In the genomic region with DNA sequence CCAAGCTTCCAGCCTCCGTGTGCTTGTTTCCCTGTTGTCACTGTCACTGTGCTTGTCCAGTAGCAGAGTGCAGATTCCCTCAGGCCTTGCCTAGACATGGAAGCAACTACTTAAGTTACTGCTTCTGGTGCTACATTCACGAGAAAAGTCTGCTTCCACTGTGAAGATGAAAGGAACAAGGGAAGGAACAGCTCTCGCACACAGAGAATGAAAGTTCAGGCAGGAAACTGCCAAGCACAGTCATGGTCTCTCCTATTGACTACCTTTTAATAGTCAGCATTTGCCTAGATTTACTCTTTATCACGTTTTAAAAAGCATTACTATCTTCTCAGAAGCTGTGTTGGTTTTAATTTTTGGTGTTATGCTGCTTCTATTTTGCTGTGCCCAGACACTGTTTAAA, we compare ENCODE assay signal across 26 mouse cellular contexts.
DNase-seq lines count a peak whose midpoint lies in the region; ATAC-seq and TF ChIP-seq lines count a peak whose summit lies in the region.
"Had no signal": no experiment of that assay in that cellular context is flagged by ENCODE, and none has a peak within 500 bp of the region (broad histone marks: within the 10 kb centered on the region; RNA-seq: fewer than 3 reads in every experiment).

No protein-coding gene starts in this region.

- no peak for TF ChIP-seq EP300 in liver, postnatal 0 days (IDR thresholded peaks at IDR 0.05; ENCODE audit: low read depth)

- no peaks in the 10 kb centered on the region for H3K9me3 ChIP-seq in forebrain, embryonic 10.5 days
- no peaks in the 10 kb centered on the region for H3K9me3 ChIP-seq in forebrain, postnatal 0 days (ENCODE audit: low read length)
- H3K9me3 ChIP-seq in liver, embryonic 12.5 days (replicated peaks), result no peaks in the 10 kb centered on the region
- H3K9me3 ChIP-seq in liver, postnatal 0 days (ENCODE audit: low read length), result no peaks in the 10 kb centered on the region
- no peaks in the 10 kb centered on the region for H3K9me3 ChIP-seq in midbrain, embryonic 11.5 days (ENCODE audit: control insufficient read depth, low read length)
- H3K9me3 ChIP-seq in midbrain, embryonic 13.5 days, result no peaks in the 10 kb centered on the region
- H3K9me3 ChIP-seq: embryonic facial prominence, embryonic 15.5 days; G1E; heart, embryonic 12.5 days; stomach, embryonic 15.5 days had no signal

- no peaks in the 10 kb centered on the region for H3K27me3 ChIP-seq in forebrain, embryonic 10.5 days (ENCODE audit: poor library complexity, severe bottlenecking)
- H3K27me3 ChIP-seq in forebrain, postnatal 0 days (ENCODE audit: insufficient read depth, low read length), result no peaks in the 10 kb centered on the region
- H3K27me3 ChIP-seq in liver, embryonic 12.5 days (replicated peaks), result no peaks in the 10 kb centered on the region
- H3K27me3 ChIP-seq in liver, postnatal 0 days (ENCODE audit: insufficient read depth, low read length), result no peaks in the 10 kb centered on the region
- H3K27me3 ChIP-seq in midbrain, embryonic 11.5 days (ENCODE audit: control insufficient read depth, insufficient read depth, low read length), result no peaks in the 10 kb centered on the region
- H3K27me3 ChIP-seq in midbrain, embryonic 13.5 days, result no peaks in the 10 kb centered on the region
- H3K27me3 ChIP-seq: embryonic facial prominence, embryonic 15.5 days; heart, embryonic 12.5 days; stomach, embryonic 15.5 days had no signal

- H3K9ac ChIP-seq in forebrain, postnatal 0 days, result no peak overlapping the region
- no peak overlapping the region for H3K9ac ChIP-seq in liver, embryonic 12.5 days
- H3K9ac ChIP-seq in liver, postnatal 0 days (replicated peaks), result no peak overlapping the region
- no peak overlapping the region for H3K9ac ChIP-seq in midbrain, embryonic 11.5 days (ENCODE audit: low read length)
- H3K9ac ChIP-seq in midbrain, embryonic 13.5 days (replicated peaks), result no peak overlapping the region
- H3K9ac ChIP-seq: embryonic facial prominence, embryonic 15.5 days; heart, embryonic 12.5 days; hindbrain, embryonic 14.5 days; stomach, embryonic 15.5 days had no signal

- ATAC-seq in forebrain, postnatal 0 days, result no peak
- ATAC-seq in liver, embryonic 12.5 days, result no peak
- ATAC-seq in liver, postnatal 0 days, result no peak
- no peak for ATAC-seq in midbrain, embryonic 11.5 days (ENCODE audit: low FRiP score)
- ATAC-seq in midbrain, embryonic 13.5 days, result no peak
- ATAC-seq: intestine, postnatal 0 days; midbrain, embryonic 16.5 days had no signal

- H3K4me2 ChIP-seq in forebrain, postnatal 0 days (ENCODE audit: low read depth), result no peak overlapping the region
- no peak overlapping the region for H3K4me2 ChIP-seq in liver, embryonic 12.5 days
- H3K4me2 ChIP-seq in liver, postnatal 0 days (ENCODE audit: low read depth, low read length), result no peak overlapping the region
- no peak overlapping the region for H3K4me2 ChIP-seq in midbrain, embryonic 11.5 days
- H3K4me2 ChIP-seq in midbrain, embryonic 13.5 days (replicated peaks), result no peak overlapping the region
- H3K4me2 ChIP-seq: embryonic facial prominence, embryonic 15.5 days; heart, embryonic 12.5 days; hindbrain, embryonic 14.5 days; stomach, embryonic 15.5 days had no signal

- no peak for DNase-seq in forebrain, embryonic 10.5 days (ENCODE audit: extremely low spot score, low spot score)
- DNase-seq in forebrain, postnatal 0 days, result no peak
- DNase-seq in liver, postnatal 0 days, result no peak
- peak; percentile 77 for DNase-seq in midbrain, embryonic 11.5 days (ENCODE audit: low spot score, missing footprints)
- DNase-seq in kidney, postnatal 10 days, result no peak
- DNase-seq: adrenal gland, adult 8-10 months; cerebellum, adult 11 months; cerebellum, adult 9-10 months; gastrocnemius, postnatal 36 days; heart, adult 2 months; kidney, adult 9 months; kidney, postnatal 14 days; layer of hippocampus, adult 9-11 months; liver; lung, adult 18-20 months; lung, postnatal 36 days; thymus, postnatal 14 days had no signal

- peaks cover 45% of the 10 kb centered on the region for H3K4me1 ChIP-seq in forebrain, embryonic 10.5 days
- 0 out of 2 replicates have a peak, but pooled peaks cover 6% of the 10 kb centered on the region for H3K4me1 ChIP-seq in forebrain, postnatal 0 days (ENCODE audit: insufficient read depth)
- H3K4me1 ChIP-seq in liver, embryonic 12.5 days, result peaks cover 80% of the 10 kb centered on the region
- peaks cover 12% of the 10 kb centered on the region for H3K4me1 ChIP-seq in liver, postnatal 0 days (ENCODE audit: insufficient read depth)
- peaks cover 20% of the 10 kb centered on the region for H3K4me1 ChIP-seq in midbrain, embryonic 11.5 days (ENCODE audit: control insufficient read depth, insufficient read depth, low read length)
- peaks cover 22% of the 10 kb centered on the region for H3K4me1 ChIP-seq in midbrain, embryonic 13.5 days (replicated peaks)

- peaks cover 15% of the 10 kb centered on the region for H3K36me3 ChIP-seq in forebrain, embryonic 10.5 days (replicated peaks)
- H3K36me3 ChIP-seq in forebrain, postnatal 0 days (ENCODE audit: insufficient read depth), result no peaks in the 10 kb centered on the region; the same call in 1 of the 2 replicates
- peaks cover 25% of the 10 kb centered on the region for H3K36me3 ChIP-seq in liver, embryonic 12.5 days
- H3K36me3 ChIP-seq in liver, postnatal 0 days (replicated peaks; ENCODE audit: insufficient read depth, low read length), result no peaks in the 10 kb centered on the region; the same call in 1 of the 2 replicates
- no peaks in the 10 kb centered on the region for H3K36me3 ChIP-seq in midbrain, embryonic 11.5 days (ENCODE audit: control insufficient read depth, insufficient read depth, low read length)
- no peaks in the 10 kb centered on the region for H3K36me3 ChIP-seq in midbrain, embryonic 13.5 days
- H3K36me3 ChIP-seq: embryonic facial prominence, embryonic 15.5 days; heart, embryonic 12.5 days; stomach, embryonic 15.5 days had no signal

- peak overlapping the region; percentile 86 for H3K27ac ChIP-seq in forebrain, embryonic 10.5 days
- H3K27ac ChIP-seq in forebrain, postnatal 0 days (ENCODE audit: low read depth, low read length), result no peak overlapping the region
- H3K27ac ChIP-seq in liver, embryonic 12.5 days, result peak overlapping the region; percentile 48; the same call in 1 of the 2 replicates
- H3K27ac ChIP-seq in liver, postnatal 0 days (ENCODE audit: low read depth), result no peak overlapping the region
- no peak overlapping the region for H3K27ac ChIP-seq in midbrain, embryonic 11.5 days (ENCODE audit: low read depth, low read length)
- no peak overlapping the region for H3K27ac ChIP-seq in midbrain, embryonic 13.5 days
- H3K27ac ChIP-seq: embryonic facial prominence, embryonic 15.5 days; heart, adult 2 months; hindbrain, embryonic 14.5 days; stomach, embryonic 15.5 days had no signal

- WGBS in forebrain, embryonic 10.5 days, result 36% methylated on average over 4 of the region's 4 CpGs
- WGBS in forebrain, postnatal 0 days, result 46% methylated on average over 4 of the region's 4 CpGs
- WGBS in liver, embryonic 12.5 days (ENCODE audit: insufficient replicate concordance), result 69% methylated on average over 4 of the region's 4 CpGs
- 67% methylated on average over 4 of the region's 4 CpGs for WGBS in liver, postnatal 0 days (ENCODE audit: insufficient replicate concordance)
- 46% methylated on average over 4 of the region's 4 CpGs for WGBS in midbrain, embryonic 11.5 days
- 45% methylated on average over 4 of the region's 4 CpGs for WGBS in midbrain, embryonic 13.5 days

- no peak for TF ChIP-seq CTCF in forebrain, postnatal 0 days (IDR thresholded peaks at IDR 0.05; ENCODE audit: low read depth)
- no peak for TF ChIP-seq CTCF in liver, postnatal 0 days (IDR thresholded peaks at IDR 0.05; ENCODE audit: low read depth)

- no peak overlapping the region for H3K4me3 ChIP-seq in forebrain, embryonic 10.5 days
- no peak overlapping the region for H3K4me3 ChIP-seq in forebrain, postnatal 0 days (ENCODE audit: low read depth, low read length)
- H3K4me3 ChIP-seq in liver, embryonic 12.5 days, result no peak overlapping the region
- H3K4me3 ChIP-seq in liver, postnatal 0 days (ENCODE audit: low read depth, low read length), result no peak overlapping the region
- no peak overlapping the region for H3K4me3 ChIP-seq in midbrain, embryonic 11.5 days (ENCODE audit: low read depth, low read length)
- no peak overlapping the region for H3K4me3 ChIP-seq in midbrain, embryonic 13.5 days (replicated peaks)
- H3K4me3 ChIP-seq: embryonic facial prominence, embryonic 15.5 days; heart, adult 2 months; heart, embryonic 12.5 days; stomach, embryonic 15.5 days had no signal

Comparison
In these comparisons a context has a peak if more than half of its experiments do, and no peak if none do; other contexts are left out.
1. H3K27ac ChIP-seq: peak in forebrain, embryonic 10.5 days (single experiment) and liver, embryonic 12.5 days (single experiment); none in forebrain, postnatal 0 days (single experiment), liver, postnatal 0 days (single experiment), midbrain, embryonic 11.5 days (single experiment) and midbrain, embryonic 13.5 days (single experiment).